Mouse (Mus musculus) WW6 (cell line): ENCODE results near the gene Olfr1358.

Experiments
- DNase-seq: peaks from one replicate; pipeline ENCODE4 v3.0.0-alpha.2; 2013; ENCODE audit warnings: low read depth, low spot score

Olfr1358 gene

DNA sequence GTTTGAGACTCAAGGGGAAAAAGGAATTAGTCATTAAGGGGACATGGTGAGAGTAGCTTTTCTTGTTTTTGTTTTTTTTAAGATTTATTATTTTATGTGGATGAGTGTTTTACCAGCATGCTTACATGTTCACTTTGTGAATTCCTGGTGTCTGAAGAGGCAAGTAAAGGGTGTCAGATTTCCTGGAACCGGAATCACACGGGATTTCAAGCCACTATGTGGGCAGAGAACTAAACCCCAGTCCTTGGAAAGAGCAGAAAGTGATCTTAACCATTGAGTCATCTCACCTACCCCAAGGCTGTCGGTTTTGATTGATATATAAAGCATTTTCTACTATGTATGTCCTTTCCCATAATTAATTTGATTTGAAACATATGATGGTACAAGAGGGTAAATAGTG lies 52.5 kb downstream of the Olfr1358 start:
- DNase-seq: no peak
